Mouse (Mus musculus): ENCODE results near the gene Clps.

DNA sequence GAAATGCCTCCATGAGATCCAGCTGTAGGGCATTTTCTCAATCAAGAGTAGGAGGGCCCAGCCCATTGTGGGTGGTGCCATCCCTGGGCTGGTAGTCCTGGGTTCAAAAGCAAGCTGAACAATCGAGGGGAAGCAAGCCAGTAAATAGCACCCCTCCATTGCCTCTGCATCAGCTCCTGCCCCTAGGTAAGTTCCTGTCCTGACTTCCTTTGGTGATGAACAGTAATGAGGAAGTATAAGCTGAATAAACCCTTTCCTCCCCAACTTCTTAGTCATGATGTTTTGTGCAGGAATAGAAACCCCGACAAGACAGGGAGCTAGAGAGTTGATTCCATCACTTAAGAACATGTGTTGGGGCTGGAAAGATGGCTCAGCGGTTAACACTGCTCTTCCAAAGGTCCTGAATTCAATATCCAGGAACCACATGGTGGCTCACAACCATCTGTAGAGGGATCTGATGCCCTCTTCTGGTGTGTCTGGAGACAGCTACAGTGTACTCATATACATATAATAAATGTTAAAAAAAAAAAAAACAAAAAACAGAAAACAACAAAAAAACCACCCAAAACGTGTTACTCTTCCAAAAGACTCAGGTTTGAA lies 35.6 kb downstream of the Clps start:
- no peak for TF ChIP-seq GATA1 (IDR thresholded peaks at IDR 0.05; ENCODE audit: borderline replicate concordance, low read length)
- TF ChIP-seq FLI1 (IDR thresholded peaks at IDR 0.05; ENCODE audit: low read length) = no peak

All from megakaryocyte, embryonic 14.5 days (primary cell).